Mouse (Mus musculus): ENCODE measurements at regions not wholly inside any gene's neighbourhood (a gene's known extent, or its start where the extent isn't known, plus 50 kb on each side); places are given as distances from the start of the nearest gene placed in this dataset.
"Not testable (repeated sequence)": the region's sequence is repeated elsewhere in the genome, so short reads cannot be mapped to it uniquely, and the experiment has no call there.

DNA sequence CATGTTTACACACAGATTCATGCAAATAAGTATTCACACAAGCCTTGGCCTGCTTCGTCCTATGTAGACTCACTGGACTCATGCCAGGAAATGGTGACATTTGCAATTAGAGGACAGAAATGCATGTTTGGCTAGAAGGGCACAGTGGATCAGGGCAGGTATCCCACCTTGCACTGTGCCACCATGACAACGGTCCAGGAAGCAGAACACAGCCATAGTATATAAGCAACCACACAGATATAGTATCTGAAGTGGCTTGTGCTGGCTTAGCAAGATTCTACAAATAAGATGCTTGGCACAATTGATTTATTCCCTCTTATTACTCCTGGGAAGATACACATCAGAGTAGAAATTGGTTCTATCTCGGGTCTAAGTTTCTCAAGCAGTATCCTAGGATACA is 218.0 kb downstream of the Unc5cl start:
- DNase-seq (ENCODE audit: low spot score): no peak

DNA sequence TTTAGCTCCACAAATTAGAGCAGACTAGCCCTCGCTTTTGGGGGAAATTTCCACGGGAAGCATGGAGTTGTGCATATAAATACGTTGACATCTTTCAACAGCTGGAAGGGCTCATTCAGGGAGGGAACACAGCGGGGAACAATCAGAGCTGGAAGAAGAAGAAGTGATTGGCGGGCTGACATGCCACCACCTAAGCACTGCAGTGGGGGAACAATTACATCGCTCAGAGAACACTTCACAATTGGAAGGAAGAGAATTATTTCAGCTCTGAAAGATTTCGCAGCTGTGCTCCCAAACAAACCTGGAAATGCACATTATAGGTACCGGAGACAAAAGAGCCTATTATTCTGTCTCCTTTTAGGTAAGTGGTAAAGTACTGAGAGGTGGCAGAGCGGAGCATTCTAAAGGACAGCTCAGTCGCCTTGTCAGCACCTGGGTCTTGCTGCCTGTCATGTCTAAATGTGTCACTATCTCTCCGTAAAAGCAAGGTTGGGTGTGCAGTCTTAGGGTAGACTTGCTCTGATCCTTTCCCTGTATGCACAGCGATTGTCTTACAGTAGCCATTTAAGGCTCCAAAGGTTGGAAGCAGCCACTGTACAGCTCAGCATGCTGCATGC is 223.6 kb downstream of the Unc5cl start:
- DNase-seq (ENCODE audit: low spot score): no peak

GRCm38 (mm10) chr17:48680331-48680730 is 225.6 kb downstream of the Unc5cl start:
- no peak for DNase-seq (ENCODE audit: low spot score)

DNA sequence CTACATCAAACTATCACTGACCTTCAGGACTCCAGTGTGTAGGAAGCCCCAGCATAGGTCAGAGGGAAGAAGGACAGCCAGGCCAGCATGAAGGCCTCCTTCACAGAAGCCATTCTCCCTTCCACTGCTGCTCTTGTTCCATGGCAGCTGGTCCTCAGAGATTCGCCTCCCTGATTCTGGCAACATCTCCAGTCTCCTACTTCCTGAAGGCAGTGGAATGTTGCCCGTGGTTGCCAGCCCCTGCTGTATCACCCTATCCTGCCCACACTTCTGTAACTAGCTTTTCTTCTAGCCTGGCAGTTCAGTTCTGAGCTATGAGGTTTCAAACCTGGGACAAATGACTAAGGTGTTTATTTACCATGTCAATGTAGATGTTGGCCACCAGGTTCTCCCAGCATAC is 234.2 kb downstream of the Unc5cl start:
- no peak for DNase-seq (ENCODE audit: low spot score)

GRCm38 (mm10) chr17:48698456-48698855 is 233.7 kb upstream of the Lrfn2 start:
- DNase-seq (ENCODE audit: low spot score): no peak

- no peak for DNase-seq (ENCODE audit: low spot score)
These were observed 231.6 kb upstream of the Lrfn2 start for GRCm38 (mm10) chr17:48700591-48700990.

- no peak for DNase-seq (ENCODE audit: low spot score)
These were observed 211.7 kb upstream of the Lrfn2 start for GRCm38 (mm10) chr17:48720506-48720905.

- no peak for DNase-seq (ENCODE audit: low spot score)
These were observed 208.9 kb upstream of the Lrfn2 start for GRCm38 (mm10) chr17:48723286-48723685.

DNA sequence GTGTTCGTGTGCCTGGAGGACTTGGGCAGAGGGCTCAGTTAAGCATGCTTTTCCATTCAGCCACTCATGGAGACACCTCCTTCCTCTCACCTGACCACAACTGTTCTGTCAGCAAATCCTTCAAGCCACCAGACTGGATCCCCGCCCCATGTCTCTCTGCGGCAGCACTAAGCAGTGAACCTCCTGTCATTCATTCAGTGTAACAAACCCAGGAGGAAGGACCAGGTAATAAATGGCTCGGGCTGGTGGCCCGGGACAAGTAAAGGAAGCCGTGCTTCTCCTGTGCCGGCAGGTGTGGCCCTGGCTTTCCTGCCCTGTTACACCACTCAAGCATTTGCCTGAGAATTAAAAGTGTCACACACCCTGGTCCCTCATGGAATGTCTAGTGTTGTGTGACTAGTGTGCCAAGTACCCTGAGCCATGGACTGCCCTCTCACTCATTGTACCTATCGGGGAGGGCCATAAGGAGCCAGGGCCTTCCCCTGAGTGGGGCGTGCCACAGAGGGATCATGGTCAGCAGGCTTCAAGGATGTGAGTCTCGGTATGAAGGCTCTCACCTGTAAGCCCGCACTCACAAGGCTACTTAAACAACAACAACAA is 207.6 kb upstream of the Lrfn2 start:
- peak; percentile 68 for DNase-seq (ENCODE audit: low spot score)

DNA sequence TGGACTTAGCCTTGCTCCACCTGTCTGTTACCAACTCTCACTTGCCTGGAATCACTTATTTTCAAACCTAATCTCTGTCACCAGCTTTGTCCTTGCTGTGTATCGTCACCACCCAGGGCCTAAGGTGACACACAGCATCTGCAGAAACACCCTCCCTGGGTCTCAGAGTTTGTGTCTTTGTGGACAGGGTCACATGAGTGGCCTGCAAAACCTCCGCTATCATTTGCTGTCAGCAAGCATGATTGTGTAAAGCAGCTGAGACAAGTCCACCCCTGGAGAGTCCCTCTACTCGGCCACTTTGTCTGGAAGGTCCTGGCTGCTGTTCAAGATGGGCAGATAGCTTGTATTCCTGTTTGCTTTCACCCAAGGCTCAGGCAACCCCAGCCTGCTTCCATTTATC is 205.7 kb upstream of the Lrfn2 start:
- DNase-seq (ENCODE audit: low spot score): no peak

DNA sequence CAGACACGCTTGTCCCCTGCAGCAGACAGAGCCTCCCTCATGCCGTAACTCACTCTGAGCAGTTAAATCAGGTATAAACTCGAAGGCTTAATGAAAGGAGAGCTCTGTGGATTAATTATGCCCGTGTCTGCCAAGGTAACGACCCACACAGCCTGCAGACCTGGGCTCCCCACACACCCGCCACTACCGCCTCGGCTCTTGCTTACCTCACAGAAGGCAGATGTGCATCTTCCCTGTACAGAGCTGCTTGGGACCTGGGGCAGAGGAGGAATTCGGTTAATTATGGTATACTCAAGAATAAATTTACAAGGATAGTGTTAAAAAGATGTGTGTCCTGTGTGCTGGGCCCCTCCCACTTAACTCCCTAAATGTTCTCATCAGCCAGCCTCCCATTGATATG is 198.4 kb upstream of the Lrfn2 start:
- no peak for DNase-seq (ENCODE audit: low spot score)

DNA sequence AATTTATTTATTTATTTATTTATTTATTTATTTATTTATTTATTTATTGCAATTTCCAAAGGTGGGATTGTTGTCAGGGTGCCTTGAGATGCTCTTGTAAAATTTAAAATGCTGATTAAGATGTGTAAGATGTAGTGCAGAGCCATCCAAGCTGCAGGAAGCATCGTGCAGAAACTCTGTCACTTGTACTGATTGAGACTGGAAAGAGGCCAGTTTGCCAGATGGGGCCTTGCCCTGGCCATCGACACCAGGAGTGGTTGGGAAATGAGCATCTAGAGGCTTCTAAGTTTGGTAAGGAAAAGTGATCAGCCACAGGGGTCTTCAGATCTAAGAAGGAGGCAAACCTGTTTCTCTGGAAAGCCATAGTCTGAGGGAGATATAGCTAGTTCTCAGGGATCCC is 195.0 kb upstream of the Lrfn2 start:
- DNase-seq (ENCODE audit: low spot score): not testable (repeated sequence)

- DNase-seq (ENCODE audit: low spot score): peak; percentile 39
These were observed 193.5 kb upstream of the Lrfn2 start for GRCm38 (mm10) chr17:48738708-48739107.

DNA sequence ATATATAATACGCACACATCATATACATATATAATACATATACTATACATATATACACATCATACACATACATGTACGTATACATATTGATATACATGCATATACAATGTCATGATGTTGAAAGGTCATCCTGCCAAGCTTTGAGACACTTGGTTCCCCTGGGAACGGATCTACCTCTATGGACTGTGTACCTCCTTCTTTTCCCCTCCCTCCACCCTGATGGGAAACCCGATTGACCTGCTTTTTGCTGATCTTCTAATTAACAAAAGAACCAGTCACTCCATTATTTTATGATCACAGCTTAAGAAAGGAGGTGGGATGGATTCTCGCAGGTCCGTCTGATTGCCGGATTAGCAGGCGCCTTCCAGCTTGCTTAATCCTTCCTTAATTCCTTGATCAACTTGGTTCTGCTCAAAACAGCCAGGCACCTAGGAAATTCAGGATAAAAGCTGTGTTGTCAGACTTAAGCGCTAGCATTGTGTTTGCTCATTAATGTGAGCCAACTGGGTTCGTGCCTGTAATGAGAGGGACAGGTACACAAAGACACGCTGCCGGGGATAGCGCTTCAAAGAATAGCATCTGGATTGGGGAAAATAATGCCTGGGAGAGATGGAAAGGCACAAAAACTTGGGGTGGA is 189.3 kb upstream of the Lrfn2 start:
- no peak for DNase-seq (ENCODE audit: low spot score)

DNA sequence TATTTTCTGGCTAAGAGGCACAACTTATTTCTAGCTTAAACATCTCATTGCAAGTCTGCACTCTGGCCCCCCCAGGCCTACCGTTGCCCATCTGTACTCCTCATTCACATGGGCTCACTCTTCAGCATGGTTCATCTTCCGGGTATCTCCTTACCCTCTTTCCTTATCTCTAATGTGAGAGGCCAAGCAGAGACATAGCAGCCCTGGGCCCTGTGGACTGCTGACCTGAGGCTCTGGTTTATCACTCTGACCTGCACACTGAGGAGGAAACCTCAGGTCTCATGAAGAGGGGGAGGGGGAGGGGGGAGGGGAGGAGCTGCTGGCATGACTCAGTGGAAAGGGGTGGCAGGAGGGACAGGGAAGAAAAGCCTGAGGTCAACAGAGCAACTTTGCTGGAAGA is 162.1 kb upstream of the Lrfn2 start:
- DNase-seq (ENCODE audit: low spot score): no peak

DNA sequence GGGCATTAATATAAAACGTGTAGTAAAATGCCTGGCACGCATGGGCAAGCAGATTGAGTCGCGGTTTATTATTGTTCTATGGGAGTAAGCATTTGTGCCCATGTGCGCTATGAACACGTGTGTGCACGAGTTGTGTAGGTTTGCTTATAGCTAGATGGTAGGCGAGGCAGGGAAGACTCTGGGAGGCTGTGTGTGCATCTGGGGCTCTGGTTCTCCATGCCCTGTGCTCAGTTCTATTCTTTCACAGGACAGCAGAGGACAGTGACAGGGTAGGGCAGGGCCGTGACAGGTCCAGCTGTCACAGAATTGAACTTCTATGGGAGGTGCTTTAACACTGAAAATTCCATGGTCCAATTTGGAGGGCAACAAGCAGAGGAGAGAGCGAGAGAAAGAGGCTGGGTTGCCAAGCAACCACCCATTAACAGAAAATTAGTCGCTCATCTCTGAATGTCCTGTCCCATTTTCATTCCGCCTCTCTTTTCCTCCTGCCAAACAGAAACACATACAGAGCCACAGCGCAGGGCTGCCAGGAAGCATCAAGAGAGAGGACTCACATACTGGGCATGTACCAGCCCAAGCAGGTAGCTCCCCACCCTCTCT is 160.4 kb upstream of the Lrfn2 start:
- no peak for DNase-seq (ENCODE audit: low spot score)

DNA sequence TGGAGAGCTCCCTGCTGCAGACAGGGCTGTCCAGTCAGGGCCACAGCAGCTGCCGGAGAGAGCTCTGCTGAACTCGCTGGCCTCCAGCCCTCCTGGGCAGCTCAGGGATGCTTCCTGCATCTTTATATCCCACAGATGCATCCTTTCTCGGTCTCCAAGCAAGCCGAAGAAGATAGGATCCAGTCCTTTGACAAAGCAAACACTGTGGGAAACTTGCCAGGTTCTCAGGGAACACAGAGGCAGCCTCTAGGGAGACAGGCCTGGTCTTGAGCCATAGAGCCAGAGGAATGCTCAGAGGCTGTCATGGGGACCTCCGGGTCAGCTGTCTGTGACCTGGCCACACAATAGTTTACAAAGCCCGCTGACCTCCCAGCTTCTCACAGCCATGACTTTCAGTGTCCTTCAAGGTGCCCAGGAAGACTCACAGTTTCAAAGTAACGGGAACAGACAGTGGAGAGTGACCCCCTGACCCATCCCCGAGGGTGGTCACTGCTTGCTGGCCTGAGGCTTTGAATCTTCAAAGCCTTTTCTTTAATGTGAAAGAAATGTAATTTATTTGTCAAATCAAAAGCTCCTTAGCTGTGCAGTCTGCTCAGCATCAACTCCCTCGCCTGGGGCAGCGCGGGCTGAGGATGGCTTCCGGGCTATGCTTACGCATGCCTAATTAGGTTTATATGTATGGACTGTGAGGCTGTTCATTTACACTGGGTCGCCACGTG is 157.8 kb upstream of the Lrfn2 start:
- DNase-seq (ENCODE audit: low spot score): peak; percentile 15

DNA sequence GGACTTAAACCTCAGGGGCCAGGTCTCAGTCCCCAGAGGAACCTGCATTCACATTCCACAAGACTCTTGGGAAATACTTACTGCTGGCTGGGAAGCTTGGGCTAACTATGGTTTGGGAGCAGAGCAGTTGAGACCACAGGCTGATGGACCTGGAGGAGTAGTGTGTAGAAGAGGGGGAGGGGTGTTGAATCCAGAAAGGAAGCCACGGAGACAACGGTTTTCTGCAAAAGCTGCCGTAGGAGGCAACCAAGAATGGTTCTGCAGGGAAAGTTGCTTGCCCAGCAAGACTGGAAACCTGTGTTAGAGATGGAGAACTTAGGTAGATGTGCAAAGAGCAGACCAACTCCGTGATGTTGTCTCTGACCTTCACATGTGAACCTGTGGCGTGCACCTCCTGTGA is 156.7 kb upstream of the Lrfn2 start:
- no peak for DNase-seq (ENCODE audit: low spot score)

- DNase-seq (ENCODE audit: low spot score): no peak
These were observed 155.7 kb upstream of the Lrfn2 start for GRCm38 (mm10) chr17:48776502-48776902.

DNA sequence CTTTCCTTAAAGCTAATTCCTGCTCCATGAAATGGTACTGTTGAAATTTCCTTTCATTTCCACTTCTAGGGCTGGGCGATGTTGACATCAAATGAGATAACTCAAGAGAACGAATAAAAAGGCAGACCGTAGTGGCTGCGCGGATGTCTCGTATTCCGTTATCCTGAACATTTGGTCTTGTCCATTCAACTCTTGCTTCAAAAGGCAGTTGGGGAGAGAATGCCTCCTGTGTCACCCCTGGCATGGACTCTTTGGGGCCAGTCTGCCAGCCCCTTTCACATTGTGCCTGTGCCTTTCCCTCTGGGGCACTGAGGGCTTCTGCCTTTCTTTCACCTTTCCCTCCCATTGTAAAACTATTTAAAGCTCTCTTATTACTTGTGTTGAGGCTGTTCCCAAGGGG is 152.0 kb upstream of the Lrfn2 start:
- DNase-seq (ENCODE audit: low spot score): no peak

DNA sequence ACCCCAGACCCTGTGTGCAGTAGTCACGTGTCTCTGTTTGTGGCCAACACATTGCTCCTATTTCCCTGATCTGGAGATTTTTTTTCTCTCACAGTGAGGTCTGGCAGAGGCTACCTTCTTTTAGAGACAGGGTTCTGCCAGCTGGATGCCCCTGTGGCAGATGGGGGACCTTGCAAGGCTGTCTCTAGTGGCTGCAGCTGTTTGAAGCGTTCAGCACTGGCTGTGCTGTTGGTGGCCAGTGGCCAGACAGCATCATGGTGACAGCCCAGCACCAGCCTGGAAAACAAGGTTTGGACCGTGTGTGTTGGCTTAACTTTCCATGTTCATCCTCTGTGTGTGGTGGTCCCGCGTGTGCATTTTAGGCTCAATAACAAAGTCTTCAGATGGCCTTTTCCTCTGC is 147.8 kb upstream of the Lrfn2 start:
- no peak for DNase-seq (ENCODE audit: low spot score)

DNA sequence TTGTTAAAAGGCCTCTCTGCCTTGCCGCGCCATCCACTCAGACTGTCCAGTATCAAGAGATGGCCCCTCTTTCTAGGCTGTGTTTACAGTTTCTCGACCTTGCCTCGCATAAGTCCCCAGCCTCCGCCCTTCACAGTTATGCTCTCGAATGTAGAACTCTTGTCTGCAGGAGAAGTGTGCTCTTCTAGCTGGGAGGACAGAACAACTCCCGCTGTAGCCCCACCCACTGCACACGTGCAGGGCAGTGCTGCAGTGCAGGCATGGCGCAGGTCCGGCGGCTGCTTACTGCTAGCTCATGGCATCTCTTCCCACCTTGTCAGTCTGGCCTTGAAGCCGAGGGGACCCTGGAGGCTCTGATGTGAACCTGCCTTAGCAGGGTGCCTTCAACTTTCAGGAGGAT is 145.7 kb upstream of the Lrfn2 start:
- DNase-seq (ENCODE audit: low spot score): peak; percentile 1

DNA sequence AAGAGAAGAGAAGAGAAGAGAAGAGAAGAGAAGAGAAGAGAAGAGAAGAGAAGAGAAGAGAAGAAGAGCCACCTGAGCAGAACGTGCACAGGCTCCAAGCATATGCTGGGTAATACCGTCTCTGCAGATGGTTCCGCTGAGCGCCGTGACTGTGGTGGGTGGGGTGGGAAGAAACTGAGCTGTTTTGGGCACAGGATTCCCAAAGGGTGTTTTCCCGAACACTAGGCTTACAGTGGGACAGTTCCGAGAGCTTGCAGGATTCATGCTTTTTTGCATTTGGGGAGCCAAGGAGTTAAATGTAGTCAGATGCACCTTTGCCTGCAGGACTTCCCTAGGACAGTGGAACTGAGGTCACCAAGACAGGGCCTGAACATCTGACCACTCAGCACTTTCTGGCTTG is 142.3 kb upstream of the Lrfn2 start:
- no peak for DNase-seq (ENCODE audit: low spot score)
